Mouse (Mus musculus) embryo, embryonic 10 days (tissue): ENCODE data around the gene H2-DMb2.

Source experiments
- DNase-seq: peaks from one replicate; pipeline ENCODE4 v3.0.0-alpha.2; 2015; ENCODE audit warnings: low spot score

The H2-DMb2 gene

GRCm38 (mm10) chr17:34179913-34180859 is 37.1 kb downstream of the H2-DMb2 start:
- DNase-seq = no peak

- DNase-seq = no peak
Observed at GRCm38 (mm10) chr17:34183564-34184219, 40.6 kb downstream of the H2-DMb2 start.

DNA sequence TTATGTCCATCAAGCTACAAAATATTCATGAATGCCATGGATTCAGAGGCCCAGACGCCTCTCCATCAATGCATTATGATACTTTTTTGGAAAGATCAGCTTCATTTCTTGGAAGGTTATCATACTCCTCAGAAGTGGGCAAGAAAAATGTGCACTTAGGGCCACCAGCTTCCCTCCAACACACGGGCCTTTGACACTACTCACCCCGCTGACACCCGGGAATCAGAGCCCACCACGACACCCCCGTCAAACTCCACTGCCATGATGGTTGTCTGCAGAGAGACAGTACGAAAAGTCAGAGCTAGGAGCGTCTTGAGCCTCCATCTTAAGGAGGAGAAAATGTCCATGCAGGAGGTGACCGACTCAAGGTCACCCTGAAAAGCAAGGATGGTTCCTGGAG is 42.4 kb downstream of the H2-DMb2 start:
- DNase-seq = no peak

GRCm38 (mm10) chr17:34186885-34187260 is 43.8 kb downstream of the H2-DMb2 start:
- no peak for DNase-seq

DNA sequence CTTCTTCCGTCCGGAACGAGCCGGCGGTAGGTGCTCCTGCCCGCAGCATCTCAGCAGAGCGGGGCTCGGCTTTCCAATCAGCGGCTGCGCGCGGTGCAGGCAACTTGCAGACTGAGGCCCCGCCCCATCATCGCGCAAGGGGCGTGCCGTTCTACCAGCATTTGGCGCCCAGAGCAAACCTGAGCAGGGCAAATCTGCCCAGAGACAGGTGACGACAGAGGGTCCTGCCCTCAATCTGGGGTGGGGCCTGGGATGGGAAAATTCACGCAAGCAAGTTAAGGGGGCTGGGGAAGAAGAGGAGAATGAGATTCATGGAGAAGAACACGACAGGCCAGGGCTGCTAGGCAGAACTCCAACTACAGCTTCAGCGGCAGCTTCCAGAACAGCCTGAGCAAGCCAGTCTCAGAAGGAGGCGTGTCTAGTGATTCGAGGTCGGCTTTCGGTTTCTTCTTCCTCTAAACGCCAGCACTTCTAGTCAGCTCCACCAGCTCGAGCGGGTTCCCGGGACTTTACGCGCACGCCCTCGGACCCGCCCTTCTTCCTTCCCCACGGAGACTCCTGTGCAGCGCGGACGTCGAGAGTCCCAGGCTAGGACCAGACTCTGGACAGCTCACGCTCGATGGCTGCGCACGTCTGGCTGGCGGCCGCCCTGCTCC is 44.3 kb downstream of the H2-DMb2 start, which contains the start of the genes Tap1 and Psmb9:
Gene Tap1, plus strand, starts transcription at position 293 of the 656 bp plus-strand sequence.
Gene Psmb9, minus strand, starts transcription at position 504 of the 656 bp plus-strand sequence.
- peak; percentile 97 for DNase-seq

DNA sequence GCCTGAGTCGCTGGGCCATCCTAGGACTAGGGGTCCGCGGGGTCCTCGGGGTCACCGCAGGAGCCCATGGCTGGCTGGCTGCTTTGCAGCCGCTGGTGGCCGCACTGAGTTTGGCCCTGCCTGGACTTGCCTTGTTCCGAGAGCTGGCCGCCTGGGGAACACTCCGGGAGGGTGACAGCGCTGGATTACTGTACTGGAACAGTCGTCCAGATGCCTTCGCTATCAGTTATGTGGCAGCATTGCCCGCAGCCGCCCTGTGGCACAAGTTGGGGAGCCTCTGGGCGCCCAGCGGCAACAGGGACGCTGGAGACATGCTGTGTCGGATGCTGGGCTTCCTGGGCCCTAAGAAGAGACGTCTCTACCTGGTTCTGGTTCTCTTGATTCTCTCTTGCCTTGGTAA is 44.9 kb downstream of the H2-DMb2 start:
- no peak for DNase-seq

DNA sequence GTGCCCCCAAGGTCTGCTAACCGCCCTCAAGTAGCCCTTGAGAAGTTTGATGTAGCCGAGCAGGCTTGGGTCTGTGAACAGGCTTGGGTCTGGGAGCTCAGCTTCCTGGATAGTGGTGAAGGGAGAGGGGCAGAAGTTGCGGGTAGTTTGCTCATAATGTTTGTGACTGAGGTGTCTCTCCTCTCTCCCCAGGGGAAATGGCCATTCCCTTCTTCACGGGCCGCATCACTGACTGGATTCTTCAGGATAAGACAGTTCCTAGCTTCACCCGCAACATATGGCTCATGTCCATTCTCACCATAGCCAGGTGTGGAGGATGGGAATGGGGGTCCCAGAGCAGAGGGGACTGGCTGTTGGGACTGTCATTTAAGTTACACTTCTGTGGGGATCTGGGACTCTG is 45.9 kb downstream of the H2-DMb2 start:
- DNase-seq = no peak

- peak; percentile 31 for DNase-seq
Observed at GRCm38 (mm10) chr17:34192852-34193251, 49.7 kb downstream of the H2-DMb2 start.

GRCm38 (mm10) chr17:34193468-34193867 is 50.4 kb downstream of the H2-DMb2 start:
- no peak for DNase-seq

DNA sequence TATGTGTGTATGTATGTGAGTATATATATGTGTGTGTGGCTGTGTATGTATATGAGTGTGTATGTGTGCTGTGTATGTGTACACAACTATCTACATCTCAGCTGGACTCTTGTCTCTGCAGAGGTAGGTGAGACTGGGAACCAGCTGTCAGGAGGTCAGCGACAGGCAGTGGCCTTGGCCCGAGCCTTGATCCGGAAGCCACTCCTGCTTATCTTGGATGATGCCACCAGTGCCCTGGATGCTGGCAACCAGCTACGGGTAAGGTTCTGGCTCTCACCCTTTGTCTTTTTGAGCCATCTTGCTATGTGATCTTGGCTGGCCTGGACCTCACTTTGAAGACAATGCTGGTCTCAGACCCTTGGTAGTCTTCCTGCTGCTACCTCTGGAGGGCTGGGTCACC is 51.6 kb downstream of the H2-DMb2 start:
- no peak for DNase-seq

GRCm38 (mm10) chr17:34196491-34196890 is 53.4 kb downstream of the H2-DMb2 start:
- no peak for DNase-seq

GRCm38 (mm10) chr17:34196941-34197894 is 54.1 kb downstream of the H2-DMb2 start, which contains the start of gene Psmb8:
Psmb8 (plus strand) TSS chr17:34197721.
- peak; percentile 91 for DNase-seq

GRCm38 (mm10) chr17:34197904-34198520 is 54.9 kb downstream of the H2-DMb2 start:
- no peak for DNase-seq

DNA sequence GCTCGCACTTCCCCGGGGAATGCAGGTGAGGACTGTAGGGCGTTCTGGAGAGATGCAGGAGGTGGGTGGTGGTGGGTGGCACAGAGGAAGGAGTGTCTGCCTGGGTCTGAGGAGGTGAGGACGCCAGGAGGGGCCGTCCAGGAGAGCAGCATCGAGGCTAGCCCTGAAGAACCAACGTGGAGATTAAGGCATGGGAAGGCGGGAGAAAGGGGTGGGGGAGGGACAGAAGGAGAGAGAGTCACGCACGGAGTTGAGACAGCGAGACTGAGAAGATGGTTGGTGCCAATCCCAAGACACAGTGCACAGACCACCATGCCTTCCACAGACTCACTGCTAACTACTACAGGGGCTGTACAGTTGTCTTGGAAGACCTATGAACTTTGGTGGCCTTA is 55.4 kb downstream of the H2-DMb2 start:
- DNase-seq = no peak

DNA sequence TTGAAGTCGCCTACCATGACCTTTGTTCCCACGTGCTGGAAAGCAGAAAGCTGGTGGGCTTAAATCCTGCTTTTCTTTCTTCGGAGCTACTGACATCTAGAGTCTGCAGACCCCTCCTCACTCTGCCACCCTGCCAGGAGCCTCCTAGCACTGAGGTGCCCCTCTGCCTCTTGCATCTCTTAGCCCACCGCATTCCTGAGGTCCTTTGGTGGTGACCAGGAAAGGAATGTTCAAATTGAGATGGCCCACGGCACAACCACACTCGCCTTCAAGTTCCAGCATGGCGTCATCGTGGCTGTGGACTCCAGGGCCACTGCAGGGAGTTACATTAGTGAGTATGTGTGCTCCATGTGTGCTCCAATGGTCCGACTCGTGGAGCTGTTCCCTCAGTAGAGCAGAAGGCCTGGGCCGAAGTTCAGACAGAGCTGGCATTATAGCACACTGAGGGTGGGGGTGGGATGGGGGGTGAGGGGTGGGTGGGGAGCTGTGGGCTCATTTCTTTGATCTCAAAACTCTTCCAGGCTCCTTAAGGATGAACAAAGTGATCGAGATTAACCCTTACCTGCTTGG is 56.0 kb downstream of the H2-DMb2 start:
- no peak for DNase-seq

- DNase-seq = no peak
Observed at GRCm38 (mm10) chr17:34200047-34200446, 56.9 kb downstream of the H2-DMb2 start.

DNA sequence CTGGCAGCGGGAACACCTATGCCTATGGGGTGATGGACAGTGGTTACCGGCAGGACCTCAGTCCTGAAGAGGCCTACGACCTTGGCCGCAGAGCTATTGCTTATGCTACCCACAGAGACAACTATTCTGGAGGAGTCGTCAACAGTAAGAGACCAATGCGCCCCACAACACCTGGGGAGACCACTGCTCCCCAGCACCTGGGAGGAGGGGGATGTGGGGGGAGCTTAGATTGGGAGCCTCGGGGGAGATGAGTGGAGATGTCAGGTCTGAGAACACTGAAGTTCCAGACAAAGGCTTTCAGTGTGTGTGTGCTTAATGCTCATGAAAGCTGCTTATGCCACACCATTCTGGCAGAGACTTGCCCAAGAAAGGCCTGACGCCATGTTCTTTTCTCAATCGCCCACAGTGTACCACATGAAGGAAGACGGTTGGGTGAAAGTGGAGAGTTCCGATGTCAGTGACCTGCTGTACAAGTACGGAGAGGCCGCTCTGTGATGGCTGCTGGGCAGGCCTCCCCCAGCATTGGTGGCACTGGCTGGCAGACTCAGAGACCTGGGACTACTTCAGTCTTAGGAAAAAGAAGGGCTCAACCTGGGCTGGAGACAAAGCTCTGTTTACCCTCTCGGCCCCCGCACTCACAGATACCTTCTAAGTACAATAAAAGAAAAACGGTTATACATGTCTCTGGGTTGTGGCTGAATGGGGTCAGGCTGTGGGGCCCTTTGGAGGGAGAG is 57.8 kb downstream of the H2-DMb2 start:
- DNase-seq = no peak
